ENCODE assay signal across 8 mouse cellular contexts in the genomic region with DNA sequence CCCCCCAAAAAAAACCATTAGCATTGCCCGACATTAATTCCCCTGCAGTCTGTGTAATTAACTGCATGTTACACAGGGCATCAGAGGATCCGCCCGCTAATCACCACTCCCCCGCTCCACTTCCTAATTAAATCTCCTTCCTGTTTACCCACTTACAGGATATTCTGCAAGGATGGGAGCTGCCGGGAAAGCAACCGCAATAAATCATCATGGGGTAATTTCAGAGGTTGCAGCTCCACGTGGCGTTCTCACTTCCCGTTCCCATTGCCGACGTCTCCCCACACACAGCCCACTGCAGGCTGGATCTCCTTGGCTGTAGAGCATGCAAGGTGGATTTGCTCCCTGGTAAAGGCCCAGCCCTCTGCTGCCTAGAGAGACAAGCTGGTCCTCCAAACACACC. TPM values are rescaled to one million over a fixed set of nuclear protein-coding genes. Genes with fewer than 3 reads are reported as not detected.
DNase-seq lines count a peak whose midpoint lies in the region; ATAC-seq and TF ChIP-seq lines count a peak whose summit lies in the region.

No protein-coding gene starts in this region.

- peaks cover 7% of the 10 kb centered on the region; the same call in 1 of the 2 replicates for H3K4me1 ChIP-seq in limb, embryonic 13.5 days
- H3K4me1 ChIP-seq in stomach, postnatal 0 days (replicated peaks; ENCODE audit: control insufficient read depth, insufficient read depth), result no peaks in the 10 kb centered on the region

- no peak overlapping the region for H3K27ac ChIP-seq in limb, embryonic 13.5 days
- no peak overlapping the region for H3K27ac ChIP-seq in stomach, postnatal 0 days (replicated peaks)

- no peaks in the 10 kb centered on the region for H3K27me3 ChIP-seq in limb, embryonic 13.5 days
- H3K27me3 ChIP-seq in stomach, postnatal 0 days (ENCODE audit: control insufficient read depth, insufficient read depth, low read length), result no peaks in the 10 kb centered on the region

- no peaks in the 10 kb centered on the region for H3K36me3 ChIP-seq in limb, embryonic 13.5 days
- H3K36me3 ChIP-seq in stomach, postnatal 0 days (ENCODE audit: control insufficient read depth, insufficient read depth, low read length), result no peaks in the 10 kb centered on the region

- TF ChIP-seq CTCF in stomach, postnatal 0 days (IDR thresholded peaks at IDR 0.05; ENCODE audit: low read depth), result no peak

- no peak for ATAC-seq in limb, embryonic 13.5 days (ENCODE audit: low FRiP score, low read depth)
- peak; percentile 59; the same call in 1 of the 2 replicates for ATAC-seq in stomach, postnatal 0 days (ENCODE audit: low FRiP score, low TSS enrichment)

- peak; percentile 34 for DNase-seq in adrenal gland, adult 2 months
- DNase-seq in adrenal gland, postnatal 10 days, result no peak
- peak; percentile 73 for DNase-seq in retina, postnatal 1 day
- DNase-seq in retina, embryonic 14.5 days (ENCODE audit: low spot score), result no peak
- DNase-seq in stomach, postnatal 0 days (ENCODE audit: low spot score), result no peak
- DNase-seq in right cerebral cortex, postnatal 36 days (ENCODE audit: low spot score in 2 of 2), result no peak
- no peak for DNase-seq in cerebellum, adult 11 months

- 0 out of 2 replicates have a peak overlapping the region, but pooled peaks have one; percentile 29 for H3K4me2 ChIP-seq in limb, embryonic 13.5 days (replicated peaks)
- no peak overlapping the region for H3K4me2 ChIP-seq in stomach, postnatal 0 days (replicated peaks; ENCODE audit: low read depth)

- TF ChIP-seq EP300 in stomach, postnatal 0 days (optimal IDR thresholded peaks at IDR 0.05), result no peak

- 7% methylated on average over 11 of the region's 11 CpGs for WGBS in limb, embryonic 13.5 days
- 33% methylated on average over 11 of the region's 11 CpGs for WGBS in stomach, postnatal 0 days

- H3K9me3 ChIP-seq in limb, embryonic 13.5 days, result no peaks in the 10 kb centered on the region
- H3K9me3 ChIP-seq in stomach, postnatal 0 days (ENCODE audit: control insufficient read depth, low read length), result no peaks in the 10 kb centered on the region

- H3K9ac ChIP-seq in limb, embryonic 13.5 days, result no peak overlapping the region
- H3K9ac ChIP-seq in stomach, postnatal 0 days (ENCODE audit: low read length), result no peak overlapping the region

- no peak overlapping the region for H3K4me3 ChIP-seq in limb, embryonic 13.5 days
- no peak overlapping the region for H3K4me3 ChIP-seq in stomach, postnatal 0 days (ENCODE audit: low read depth, low read length)

RNA-seq across cellular contexts. Expression of a gene that starts 45.0 kb away (rescaled TPM):
- 1 to 10 TPM; 3.7 to 7.7 TPM for total RNA-seq in adrenal gland, adult 2 months (2021)
- polyA plus RNA-seq in adrenal gland, adult 2 months (2012; rRNA removed), result 2.9 and 3.5 TPM in 2 replicates
- 1 to 10 TPM; 5.3 to 7.4 TPM for total RNA-seq in adrenal gland, postnatal 10 days (2021)
- polyA plus RNA-seq in limb, embryonic 13.5 days (2015; fragmentation: Nextera tagmentation; extraction: Ambion mirVana), result 6.2 and 7.1 TPM in 2 replicates
- polyA plus RNA-seq in stomach, postnatal 0 days (2015; fragmentation: Nextera tagmentation; extraction: Ambion mirVana), result 1.1 TPM in 2 replicates

Comparison
In these comparisons a context has a peak if more than half of its experiments do, and no peak if none do; other contexts are left out.
1. DNase-seq: peak in adrenal gland, adult 2 months (single experiment) and retina, postnatal 1 day (single experiment); none in adrenal gland, postnatal 10 days (single experiment), retina, embryonic 14.5 days (single experiment), stomach, postnatal 0 days (single experiment), right cerebral cortex, postnatal 36 days (0 of 2) and cerebellum, adult 11 months (single experiment).